Mouse (Mus musculus) heart, postnatal 0 days (tissue): Measurements from ENCODE around the gene Tmem50b. TPM values are rescaled to one million over a fixed set of nuclear protein-coding genes. Genes with fewer than 3 reads are reported as not detected.

Experiments used
- ATAC-seq: fragments of 200-750 bp; cut with Nextera tagmentation; 2 replicates; pipeline ENCODE4 v1.8.0; 2017; ENCODE audit warnings: low read depth, moderate number of reproducible peaks, moderate library complexity; ENCODE audit not compliant: insufficient read depth
- DNase-seq: peaks from one replicate; pipeline ENCODE4 v3.0.0-alpha.2; 2016; ENCODE audit warnings: low spot score
- H3K27ac ChIP-seq: fragments of 300-500 bp; sonication (generic); 2 replicates; pipeline ENCODE4 v1.5.1; 2014; ENCODE audit warnings: low read depth, mild to moderate bottlenecking
- H3K27me3 ChIP-seq: fragments of 300-500 bp; sonication (generic); 2 replicates; pipeline ENCODE4 v1.6.1; 2014; ENCODE audit warnings: low read length, mixed read lengths; ENCODE audit not compliant: control insufficient read depth, insufficient read depth
- H3K36me3 ChIP-seq: fragments of 300-500 bp; sonication (generic); replicated peaks from 2 replicates; pipeline ENCODE4 v1.6.1; 2014; ENCODE audit warnings: low read length, mixed read lengths; ENCODE audit not compliant: control insufficient read depth, insufficient read depth
- H3K4me1 ChIP-seq: fragments of 300-500 bp; sonication (generic); 2 replicates; pipeline ENCODE4 v1.6.1; 2014; ENCODE audit warnings: antibody characterized with exemption; ENCODE audit not compliant: control insufficient read depth, insufficient read depth
- H3K4me2 ChIP-seq: fragments of 300-500 bp; sonication (generic); 2 replicates; pipeline ENCODE4 v1.6.1; 2014; ENCODE audit warnings: low read depth, mild to moderate bottlenecking, low read length, moderate library complexity
- H3K4me3 ChIP-seq: fragments of 300-500 bp; sonication (generic); 2 replicates; pipeline ENCODE4 v1.5.1; 2014; ENCODE audit warnings: low read depth, low read length
- H3K9ac ChIP-seq: fragments of 300-500 bp; sonication (generic); replicated peaks from 2 replicates; pipeline ENCODE4 v1.6.1; 2014; ENCODE audit warnings: low read depth, low read length, mixed read lengths
- H3K9me3 ChIP-seq: fragments of 300-500 bp; sonication (generic); replicated peaks from 2 replicates; pipeline ENCODE4 v1.6.1; 2016; ENCODE audit warnings: low read length; ENCODE audit not compliant: control insufficient read depth
- CTCF ChIP-seq: IDR thresholded peaks from 2 replicates; pipeline ENCODE4 v1.5.1; 2016; ENCODE audit warnings: antibody characterized with exemption, control low read depth, low read depth
- EP300 ChIP-seq: IDR thresholded peaks from 2 replicates; pipeline ENCODE4 v1.6.1; 2016; ENCODE audit warnings: antibody characterized with exemption, low read depth
- WGBS: fragments of 180-500 bp; shearing (Covaris S2); extraction: QIAGEN DNeasy Blood & Tissue Kit; methylation state at CpG from one replicate; pipeline ENCODE4 v1.1.7; 2014; 5-methylcytosine and 5-hydroxymethylcytosine counted together
- polyA plus RNA-seq: library from polyadenylated mRNA; unstranded; fragments of >200 nt; fragmentation: Nextera tagmentation; extraction: Ambion mirVana; gene quantifications from 2 replicates; pipeline ENCODE4 v1.2.1, GENCODE M21; 2015
- total RNA-seq: library from RNA; depleted of rRNA; stranded (reverse); fragments of >200 nt; gene quantifications from 2 replicates; pipeline ENCODE4 v1.2.3, GENCODE M21; 2014; ENCODE audit warnings: low replicate concordance

Gene Tmem50b
- total and polyA plus RNA-seq, 2 experiments from 2014 or later = 51.1 to 62.6 TPM

DNA sequence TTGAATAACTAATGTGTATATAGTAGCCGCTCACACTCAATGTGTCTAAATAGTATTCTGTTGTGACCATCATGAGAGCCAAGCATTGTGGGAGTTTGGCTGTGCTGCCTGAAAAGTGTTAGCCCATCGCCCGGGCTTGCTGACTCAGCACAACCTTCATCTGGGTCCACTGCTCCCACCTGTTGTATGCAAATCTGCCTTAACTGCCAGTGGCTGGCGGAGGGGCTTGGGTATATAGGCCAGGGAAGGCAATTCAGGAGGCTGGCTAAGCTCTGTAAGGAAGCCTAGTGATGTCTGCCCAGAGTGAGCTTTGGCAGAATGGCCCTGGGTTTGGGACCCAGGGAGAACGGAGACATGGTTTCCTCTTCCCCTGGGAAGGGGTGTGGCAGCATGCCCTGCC, 22.6 kb upstream of the Tmem50b start:
- H3K27me3 ChIP-seq = no peaks in the 10 kb centered on the region
- peaks cover 43% of the 10 kb centered on the region for H3K36me3 ChIP-seq
- no peak overlapping the region for H3K4me3 ChIP-seq
- ATAC-seq (no peak), DNase-seq (no peak)
- H3K4me1 ChIP-seq = no peaks in the 10 kb centered on the region
- no peak overlapping the region for H3K9ac ChIP-seq
- H3K27ac ChIP-seq = no peak overlapping the region
- WGBS = 83% methylated on average over 5 of the region's 5 CpGs
- H3K9me3 ChIP-seq = no peaks in the 10 kb centered on the region
- H3K4me2 ChIP-seq = no peak overlapping the region
- no peak for TF ChIP-seq EP300
- TF ChIP-seq CTCF = no peak

DNA sequence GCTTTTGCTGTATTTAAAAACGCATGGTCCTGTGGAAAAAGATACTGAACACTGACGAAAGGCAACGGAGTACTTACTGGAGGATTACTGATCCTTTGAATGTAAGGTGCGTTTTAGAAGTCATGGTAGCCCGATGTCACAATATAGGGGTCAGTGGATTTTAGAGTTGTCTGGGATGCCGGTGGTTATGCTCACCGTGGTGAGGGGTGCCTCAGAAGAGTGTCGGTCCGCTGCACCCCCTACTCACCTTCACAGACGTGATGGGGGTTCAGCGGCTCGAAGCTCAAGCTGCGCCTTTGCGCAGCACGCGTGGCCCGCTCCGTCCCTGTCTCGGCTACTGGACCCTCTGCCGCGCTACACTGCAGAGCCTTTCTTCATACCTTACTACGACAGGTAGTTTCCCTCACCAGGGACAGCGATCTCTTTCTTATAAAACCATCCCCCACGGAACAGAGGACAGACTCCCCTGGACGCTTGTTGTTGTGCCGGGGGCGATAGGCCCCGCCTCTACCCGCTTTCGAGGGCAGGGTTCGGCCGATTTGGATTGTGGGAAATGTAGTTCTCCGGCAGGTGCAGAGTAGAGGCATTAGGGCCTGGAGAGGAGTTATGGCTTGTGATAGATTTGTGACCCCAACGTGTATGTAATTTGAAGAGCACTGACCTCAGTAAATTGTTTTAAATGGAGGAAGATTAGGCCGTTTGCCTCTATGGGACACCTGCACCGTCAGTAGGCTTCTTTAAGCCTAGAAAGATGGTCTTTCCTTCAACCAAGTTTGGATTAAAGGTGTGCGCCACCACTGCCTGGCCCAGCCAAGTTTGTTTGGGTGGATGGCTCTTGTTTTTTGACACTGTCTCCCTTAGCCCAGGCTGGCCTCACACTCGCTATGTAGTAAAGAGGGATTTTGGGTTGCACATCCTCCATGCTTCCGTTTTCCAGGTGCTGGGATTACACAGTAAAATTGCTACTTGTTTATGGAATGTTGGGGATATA, 21.2 kb upstream of the Tmem50b start, which contains the start of gene Dnajc28:
TSS of gene Dnajc28 (minus strand) at position 516 of the 991 bp plus-strand sequence.
- Histone ChIP-seq H3K27ac (no peak within 1 kb of the TSS), H3K9ac (peak within 1 kb of the TSS; percentile 56), H3K4me1 (no peaks in the 10 kb centered on the region), H3K9me3 (no peaks in the 10 kb centered on the region), H3K4me3 (peak within 1 kb of the TSS; percentile 57), H3K4me2 (peak within 1 kb of the TSS; percentile 78), H3K27me3 (no peaks in the 10 kb centered on the region), H3K36me3 (peaks cover 31% of the 10 kb centered on the region)
- TF ChIP-seq EP300 (no peak), CTCF (no peak)
- 10% methylated on average over 39 of the region's 39 CpGs for WGBS
- DNase-seq = peak; percentile 82
- ATAC-seq = peak; percentile 88

DNA sequence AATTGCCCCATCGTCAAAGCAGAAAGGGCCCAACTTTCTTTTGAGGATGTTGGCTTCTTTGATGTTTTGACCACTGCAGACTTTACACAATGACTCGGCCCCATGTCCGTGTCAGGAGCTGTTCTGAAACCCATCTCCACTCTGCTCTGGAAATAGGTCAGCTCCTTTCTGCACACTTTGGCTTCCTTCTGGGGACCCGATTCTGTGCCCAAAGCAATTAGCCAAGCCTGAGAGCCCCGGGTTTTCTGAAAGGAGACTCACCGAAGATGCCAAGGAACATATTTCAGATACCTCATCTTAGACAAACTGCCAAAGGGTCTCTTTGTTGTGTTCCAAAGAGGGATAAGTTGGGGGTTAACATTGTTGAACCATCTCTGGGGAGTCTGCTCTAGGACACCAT, 17.0 kb upstream of the Tmem50b start:
- WGBS = 76% methylated on average over 6 of the region's 6 CpGs
- no peaks in the 10 kb centered on the region for H3K36me3 ChIP-seq
- no peak for ATAC-seq

DNA sequence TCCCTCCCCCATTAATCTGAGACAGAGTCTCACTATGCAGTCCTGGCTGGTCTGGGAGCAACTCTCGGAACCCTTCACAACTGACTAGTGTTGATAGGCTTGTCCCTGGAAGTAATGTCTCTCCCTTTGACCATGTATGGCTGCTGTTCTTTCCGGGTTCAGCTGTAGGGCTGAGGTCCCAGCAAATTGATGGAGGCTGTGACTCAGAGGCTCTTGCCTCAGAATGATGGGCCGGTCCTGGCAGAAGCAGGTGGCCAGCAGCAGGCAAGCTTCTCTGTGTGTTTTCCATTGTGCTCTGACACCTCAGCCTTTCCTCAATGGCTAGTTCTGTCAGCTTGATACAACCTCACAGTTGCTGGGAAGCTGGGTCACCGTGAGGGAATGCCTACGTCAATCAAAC, 14.9 kb upstream of the Tmem50b start:
- no peaks in the 10 kb centered on the region for H3K27me3 ChIP-seq
- no peak overlapping the region for H3K4me2 ChIP-seq
- TF ChIP-seq CTCF = no peak
- no peak for TF ChIP-seq EP300
- peaks cover 6% of the 10 kb centered on the region; the same call in 1 of the 2 replicates for H3K4me1 ChIP-seq
- no peak overlapping the region for H3K9ac ChIP-seq
- 55% methylated on average over 5 of the region's 5 CpGs for WGBS
- H3K4me3 ChIP-seq = no peak overlapping the region
- DNase-seq (no peak), ATAC-seq (no peak)
- no peak overlapping the region for H3K27ac ChIP-seq
- no peaks in the 10 kb centered on the region for H3K9me3 ChIP-seq
- H3K36me3 ChIP-seq = no peaks in the 10 kb centered on the region

More for the DNA sequence above, 17.0 kb upstream of the Tmem50b start:
- H3K4me2 ChIP-seq = no peak overlapping the region
- H3K9ac ChIP-seq = no peak overlapping the region
- TF ChIP-seq EP300 (no peak), CTCF (no peak)
- no peaks in the 10 kb centered on the region for H3K9me3 ChIP-seq
- H3K4me3 ChIP-seq = no peak overlapping the region
- H3K27ac ChIP-seq = no peak overlapping the region
- H3K27me3 ChIP-seq = no peaks in the 10 kb centered on the region
- peaks cover 6% of the 10 kb centered on the region; the same call in 1 of the 2 replicates for H3K4me1 ChIP-seq
- DNase-seq = no peak

DNA sequence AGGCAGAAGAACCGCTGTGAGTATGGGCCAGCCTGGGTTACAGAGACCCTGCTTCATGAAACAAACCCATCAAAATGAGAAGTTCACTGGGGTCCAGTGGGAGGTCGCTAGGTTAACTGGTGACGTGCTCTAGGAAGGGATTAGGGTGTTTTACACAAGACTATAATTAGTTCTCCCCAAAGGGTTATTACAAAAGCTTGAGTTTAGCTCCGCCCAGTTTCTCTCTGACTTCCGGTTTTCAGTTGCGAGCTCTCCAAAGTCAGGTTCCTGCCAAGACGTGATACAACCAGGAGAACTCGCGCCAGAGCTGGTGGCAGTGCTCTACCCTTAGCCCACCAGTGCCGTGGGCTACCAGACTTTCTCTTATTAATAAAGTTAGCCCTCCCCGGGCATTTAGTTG, 13.6 kb upstream of the Tmem50b start:
- H3K36me3 ChIP-seq = no peaks in the 10 kb centered on the region
- no peak for DNase-seq
- H3K27me3 ChIP-seq = no peaks in the 10 kb centered on the region
- H3K4me3 ChIP-seq = no peak overlapping the region
- TF ChIP-seq CTCF (no peak), EP300 (no peak)
- H3K27ac ChIP-seq = no peak overlapping the region
- no peaks in the 10 kb centered on the region for H3K9me3 ChIP-seq
- 54% methylated on average over 11 of the region's 11 CpGs for WGBS
- ATAC-seq = no peak
- peaks cover 6% of the 10 kb centered on the region; the same call in 1 of the 2 replicates for H3K4me1 ChIP-seq
- no peak overlapping the region for H3K4me2 ChIP-seq
- H3K9ac ChIP-seq = no peak overlapping the region
